Mouse (Mus musculus) embryonic stem cell, embryonic (primary cell): ENCODE measurements around the gene Cda.

Experiments used
- CTCF ChIA-PET, 4 experiments: fragments of 300-600 bp in 2 of 4; fragments of 350-600 bp in 2 of 4; sonication (Branson Sonifier 250); formaldehyde crosslinking; loops; one replicate each; lab custom pipeline; 2022; ENCODE audit warnings: inconsistent platforms in 2 of 4; lab: Charles Lee
- POLR2A ChIA-PET, 4 experiments: fragments of 300-600 bp in 2 of 4; fragments of 350-600 bp in 2 of 4; sonication (Branson Sonifier 250); formaldehyde crosslinking; loops; one replicate each; lab custom pipeline; 2022; ENCODE audit warnings: antibody characterized with exemption in 4 of 4, inconsistent platforms in 1 of 4; lab: Charles Lee

Gene Cda

DNA sequence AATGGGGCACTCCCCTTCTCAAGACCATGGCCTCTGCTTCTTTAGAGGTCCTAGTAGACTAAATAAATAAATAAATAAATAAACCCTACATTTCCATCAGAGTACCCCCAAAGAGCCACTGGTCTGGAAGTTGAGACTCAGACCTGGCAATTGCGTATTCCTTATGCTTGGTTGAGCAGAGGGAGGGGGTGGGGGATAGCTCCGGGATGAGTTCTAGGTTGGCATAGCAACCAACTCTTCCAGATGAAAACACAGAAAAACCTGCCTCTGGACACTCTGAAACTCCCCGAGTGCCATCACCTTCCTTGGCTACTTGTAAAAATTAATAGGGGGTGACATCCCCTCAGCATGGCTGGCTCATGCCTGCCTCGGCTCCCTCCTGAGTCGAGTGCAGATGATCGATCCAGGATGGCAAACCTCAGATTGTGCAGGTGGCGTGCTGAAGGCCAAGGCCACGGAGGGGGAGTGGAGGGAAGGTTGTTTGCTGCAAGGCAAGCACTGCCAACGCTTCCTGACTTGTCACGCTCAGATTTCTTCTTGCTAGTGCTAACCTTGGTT lies 12.4 kb upstream of the Cda start:
- POLR2A ChIA-PET, result interaction anchor here in 2 of 4 experiments (1.1 to 3.4 kb wide), 4 partner anchors 16 to 61 kb away, joined by 3 to 16 read pairs (median 4); partner anchors contain the start of genes Fam43b (in 1 of the 2) and Pink1 (in 1 of the 2)

DNA sequence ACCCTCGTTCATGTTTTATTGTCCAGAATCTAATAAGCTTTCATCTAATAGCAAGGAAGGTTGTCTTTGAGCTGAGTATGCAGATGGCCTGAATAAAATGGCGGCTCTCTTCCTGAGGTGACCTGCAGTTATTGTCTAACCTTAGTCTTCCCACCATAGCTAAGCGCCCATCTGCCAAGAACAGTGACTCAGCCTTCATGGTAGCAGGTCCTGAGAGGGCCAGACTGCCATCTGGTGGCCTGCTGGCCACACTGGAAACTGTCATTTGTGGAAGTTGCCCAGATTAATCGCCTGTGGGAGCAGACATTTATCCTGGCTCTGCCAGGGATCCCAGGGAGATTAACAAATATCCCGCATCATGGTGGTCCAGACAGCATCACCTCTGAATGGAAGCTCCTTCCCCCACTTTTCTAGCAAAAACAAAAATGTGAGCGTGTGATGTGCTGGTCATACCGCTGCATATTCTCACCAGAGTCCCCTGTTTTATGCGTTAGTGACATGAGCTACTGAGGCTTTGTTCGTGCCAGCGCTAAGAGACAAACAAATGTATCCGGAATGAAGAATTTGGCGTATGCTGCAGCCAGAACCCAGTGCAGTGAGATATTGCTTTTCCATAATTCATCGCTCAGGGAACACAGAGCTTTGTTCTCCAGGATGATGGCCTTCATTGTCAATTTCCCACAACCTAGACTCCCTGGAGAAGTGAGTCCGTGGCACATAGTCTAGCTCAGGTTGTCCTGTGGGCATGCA lies 11.5 kb upstream of the Cda start:
- CTCF ChIA-PET, result interaction anchor here (0.5 to 4.6 kb wide), 30 partner anchors 9 to 670 kb away, joined by 3 to 25 read pairs (median 4); partner anchors contain the start of genes Pink1 (in 2 of the 4) and Fam43b (in 1 of the 4)
- POLR2A ChIA-PET, result interaction anchor here in 3 of 4 experiments (0.7 to 3.4 kb wide), 6 partner anchors 17 to 346 kb away, joined by 3 to 16 read pairs (median 3); partner anchors contain the start of genes Fam43b (in 1 of the 3) and Pink1 (in 1 of the 3)

More for the DNA sequence above, 12.4 kb upstream of the Cda start:
- CTCF ChIA-PET, result interaction anchor here (0.6 to 4.6 kb wide), 13 partner anchors 10 to 963 kb away, joined by 3 to 25 read pairs (median 6); partner anchors contain the start of gene Pink1 (in 2 of the 4)

DNA sequence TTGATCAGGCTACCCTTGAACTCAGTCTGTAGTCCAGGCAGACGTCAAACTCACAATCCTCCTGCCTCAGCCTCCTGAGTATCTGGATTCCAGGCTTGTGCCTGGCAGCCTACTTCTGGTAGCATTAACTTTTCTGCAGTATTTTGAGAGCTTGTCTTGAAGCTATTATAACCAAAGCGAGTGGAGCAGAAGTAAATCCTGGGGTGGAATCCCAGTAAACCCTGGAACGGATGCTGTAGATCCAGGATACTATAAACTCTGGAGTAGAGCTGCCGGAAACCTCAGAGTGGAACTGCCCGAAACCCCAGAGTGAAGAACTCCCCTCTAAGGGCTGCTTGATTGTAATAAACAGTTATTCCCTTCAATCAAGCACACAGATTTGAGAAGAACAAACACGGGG lies 9.7 kb upstream of the Cda start:
- POLR2A ChIA-PET, result interaction anchor here (0.7 to 3.4 kb wide), 6 partner anchors 15 to 60 kb away, joined by 3 to 16 read pairs (median 4); partner anchors contain the start of genes Fam43b (in 1 of the 4) and Mul1 (in 1 of the 4)
- CTCF ChIA-PET, result interaction anchor here in 2 of 4 experiments (0.6 to 3.7 kb wide), 21 partner anchors 9 to 482 kb away, joined by 3 to 13 read pairs (median 3); partner anchors contain the start of genes Pink1 (in 2 of the 2), Cda (in 1 of the 2) and Mul1 (in 1 of the 2)

DNA sequence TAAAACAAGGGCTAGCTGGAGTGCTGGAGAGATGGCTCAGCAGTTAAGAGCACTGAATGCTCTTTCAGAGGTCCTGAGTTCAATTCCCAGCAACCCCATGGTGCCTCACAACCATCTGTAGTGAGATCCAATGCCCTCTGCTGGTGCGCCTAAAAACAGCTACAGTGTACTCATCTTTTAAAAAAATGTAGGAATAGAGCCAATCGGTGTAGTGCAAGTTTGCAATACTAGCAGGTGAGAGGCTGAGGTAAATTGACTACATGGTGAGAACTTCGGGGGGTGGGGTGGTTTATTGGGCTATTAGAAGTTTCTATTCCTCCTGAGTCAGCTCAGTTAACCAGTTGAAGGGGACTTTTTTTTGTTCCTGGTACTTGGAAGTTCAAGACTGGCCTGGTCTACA lies 7.3 kb upstream of the Cda start:
- CTCF ChIA-PET, result interaction anchor here in 3 of 4 experiments (0.6 to 1.7 kb wide), 10 partner anchors 13 to 384 kb away, joined by 3 to 7 read pairs (median 3); partner anchors contain the start of gene Pink1 (in 1 of the 3)

DNA sequence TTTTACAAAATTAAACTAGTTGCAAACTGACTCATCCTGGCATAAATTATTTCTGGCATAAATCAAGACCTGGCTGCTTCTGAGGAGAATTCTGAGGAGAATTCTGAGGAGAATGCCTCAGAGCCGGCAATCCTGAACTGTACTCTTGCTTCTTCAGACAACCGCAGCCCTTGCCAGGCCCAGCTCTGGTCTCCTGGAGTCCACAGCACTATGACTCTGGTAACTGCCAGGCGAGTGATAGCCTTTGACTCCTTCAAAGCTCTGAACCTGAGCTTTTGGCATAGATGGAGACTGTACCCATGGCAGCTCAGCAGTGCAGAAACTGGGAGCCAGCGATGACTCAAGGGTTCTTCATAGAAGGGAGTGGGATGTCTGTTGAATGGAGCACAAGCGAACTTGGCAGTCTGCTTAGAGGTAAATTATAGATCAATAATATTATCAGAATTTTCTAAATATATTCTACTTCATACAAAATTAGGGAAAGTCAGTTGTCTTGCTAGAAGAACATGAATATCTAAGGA lies 3.3 kb upstream of the Cda start:
- CTCF ChIA-PET, result interaction anchor here in 1 of 4 experiments (1.0 kb wide), 1 partner anchor 9 kb away, joined by 3 read pairs; no protein-coding TSS in a partner anchor

More for the DNA sequence above, 7.3 kb upstream of the Cda start:
- POLR2A ChIA-PET, result interaction anchor here in 2 of 4 experiments (0.6 to 1.0 kb wide), 4 partner anchors 9 to 50 kb away, joined by 3 to 6 read pairs (median 4); no protein-coding TSS in a partner anchor

DNA sequence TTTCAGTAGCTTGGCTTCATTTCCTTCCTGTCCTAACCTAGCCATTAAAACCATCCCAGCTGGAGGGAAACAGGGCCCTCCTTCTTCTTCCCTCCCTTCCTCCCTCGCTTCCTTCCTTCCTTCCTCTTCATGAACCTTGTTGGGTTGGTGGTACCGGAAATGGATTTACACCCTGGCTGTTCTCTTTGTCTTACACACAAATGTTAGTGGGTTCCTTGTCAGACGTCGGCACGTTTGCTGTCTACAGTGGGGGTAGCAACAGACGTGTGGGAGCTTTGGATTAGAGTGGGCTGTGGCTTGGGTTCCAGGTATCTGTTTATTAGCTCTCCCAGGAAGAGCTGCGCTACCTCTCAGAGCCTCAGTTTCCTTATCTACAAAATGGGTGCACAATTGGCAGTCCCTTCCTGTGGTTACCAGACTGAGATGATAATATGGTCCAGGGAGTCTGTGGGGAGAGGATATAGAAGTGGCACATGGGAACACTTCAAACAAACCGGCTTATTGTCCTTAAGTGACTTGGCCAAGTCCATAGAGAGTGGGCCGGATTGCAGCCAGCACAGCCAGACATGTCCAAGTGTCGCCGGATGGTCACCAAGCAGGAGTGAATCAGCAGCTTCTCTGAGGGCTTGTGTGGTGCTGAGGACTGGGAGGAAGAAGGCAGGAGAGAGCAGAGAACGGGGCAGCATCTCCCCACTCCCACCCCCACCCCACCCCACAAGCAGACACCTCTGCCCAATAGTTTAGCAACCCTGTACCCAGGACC lies 887 bp upstream of the Cda start:
- ChIA-PET CTCF (interaction anchor here in 2 of 4 experiments (0.8 to 1.6 kb wide), 6 partner anchors 8 to 52 kb away, joined by 3 to 6 read pairs (median 4); partner anchors contain the start of gene Pink1 (in 1 of the 2)), POLR2A (no interaction called here)

More for the DNA sequence above, 3.3 kb upstream of the Cda start:
- POLR2A ChIA-PET, result interaction anchor here in 1 of 4 experiments (1.3 kb wide), 1 partner anchor 9 kb away, joined by 4 read pairs; no protein-coding TSS in a partner anchor

DNA sequence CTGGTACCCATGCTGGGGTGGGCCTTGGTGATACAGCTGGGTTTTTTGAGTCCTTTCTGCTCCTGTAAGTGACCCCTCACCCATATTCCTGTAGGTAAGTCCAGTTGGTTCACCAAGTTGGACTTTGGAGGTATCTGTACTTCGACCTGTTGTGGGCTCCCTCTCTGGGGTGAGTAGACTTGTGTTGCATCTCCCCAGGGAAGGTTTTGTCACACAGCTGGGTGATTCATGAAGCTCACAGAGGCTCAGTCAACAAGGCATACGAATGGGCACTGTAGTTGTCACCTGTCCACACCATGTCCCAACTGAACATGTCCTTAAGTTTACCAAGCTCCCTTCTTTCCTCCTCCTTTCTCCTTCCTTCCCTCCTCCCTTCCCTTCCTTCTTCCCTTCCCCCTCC lies 1.2 kb downstream of the Cda start:
- ChIA-PET POLR2A (no interaction called here), CTCF (interaction anchor here in 3 of 4 experiments (0.5 to 1.4 kb wide), 5 partner anchors 9 to 446 kb away, joined by 3 to 7 read pairs (median 3); no protein-coding TSS in a partner anchor)

DNA sequence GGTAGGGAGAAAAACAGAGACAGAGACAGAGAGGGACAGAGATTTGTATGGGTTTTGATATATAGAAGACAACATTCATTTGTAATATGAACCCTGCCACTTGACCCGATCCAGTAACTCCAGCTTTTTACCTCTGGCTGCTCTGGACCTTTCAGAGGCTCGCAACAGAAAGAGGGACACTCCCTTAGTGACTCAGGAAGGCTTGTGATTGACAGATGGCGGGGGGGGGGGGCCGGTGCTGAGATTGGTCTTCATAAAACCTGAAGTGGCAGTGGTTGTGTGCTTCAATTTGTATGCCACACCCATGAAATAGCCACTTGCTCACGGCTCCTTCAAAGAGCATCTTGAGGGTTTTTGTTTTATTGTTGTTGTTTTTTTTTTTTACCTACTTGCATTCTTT lies 4.3 kb downstream of the Cda start:
- CTCF ChIA-PET, result interaction anchor here in 1 of 4 experiments (1.2 to 1.3 kb wide), 2 partner anchors 18 to 24 kb away, joined by 3 read pairs; no protein-coding TSS in a partner anchor
- POLR2A ChIA-PET, result interaction anchor here in 2 of 4 experiments (0.6 to 2.5 kb wide), 7 partner anchors 9 to 83 kb away, joined by 3 to 10 read pairs (median 4); partner anchors contain the start of gene Fam43b (in 1 of the 2)

DNA sequence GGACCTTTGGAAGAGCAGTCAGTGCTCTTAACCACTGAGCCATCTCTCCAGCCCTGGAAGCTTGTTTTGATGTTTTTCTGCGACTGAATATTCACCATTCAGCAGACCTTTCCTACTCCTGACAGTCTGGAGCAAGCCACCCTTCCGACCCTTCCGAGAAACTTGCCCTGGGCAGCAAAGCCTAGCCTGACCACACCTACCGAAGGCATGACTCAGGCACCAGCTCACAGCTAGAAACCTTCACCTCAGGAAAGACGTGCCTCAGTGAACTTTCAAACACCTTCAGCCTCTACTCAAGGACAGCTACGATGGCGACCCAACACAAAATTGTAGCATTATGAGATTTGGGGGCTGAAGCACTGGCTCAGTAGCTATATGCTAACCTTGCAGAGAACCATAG lies 4.9 kb downstream of the Cda start:
- ChIA-PET POLR2A (interaction anchor here in 2 of 4 experiments (0.6 to 2.5 kb wide), 8 partner anchors 10 to 82 kb away, joined by 3 to 10 read pairs (median 4); partner anchors contain the start of gene Fam43b (in 1 of the 2)), CTCF (interaction anchor here (0.7 to 2.6 kb wide), 7 partner anchors 12 to 127 kb away, joined by 3 to 7 read pairs (median 4); no protein-coding TSS in a partner anchor)

DNA sequence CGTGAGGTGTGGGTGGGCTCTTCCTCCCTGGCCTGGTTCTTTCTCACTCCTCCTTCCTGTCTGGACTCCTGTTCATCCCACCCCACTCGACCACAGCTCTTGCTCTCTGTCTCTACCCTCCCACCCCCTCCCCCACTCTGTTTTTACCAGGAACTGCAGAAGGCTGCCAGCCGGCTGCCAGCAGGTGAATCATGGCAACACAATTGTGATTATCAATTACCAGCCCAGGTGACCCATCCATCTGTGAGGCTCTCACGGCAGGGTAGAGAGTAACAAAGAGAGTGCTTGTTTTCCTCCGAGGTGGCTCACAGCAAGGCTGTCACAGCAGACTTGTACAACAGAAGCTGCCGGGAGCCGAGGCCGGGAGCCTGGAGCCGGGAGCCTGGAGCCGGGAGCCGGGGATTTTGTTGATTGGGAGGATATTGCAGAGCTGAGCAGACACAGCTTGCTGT lies 6.4 kb downstream of the Cda start:
- POLR2A ChIA-PET, result interaction anchor here in 3 of 4 experiments (0.5 to 2.5 kb wide), 13 partner anchors 8 to 767 kb away, joined by 3 to 10 read pairs (median 4); partner anchors contain the start of genes Pink1 (in 1 of the 3) and Usp48 (in 1 of the 3)

DNA sequence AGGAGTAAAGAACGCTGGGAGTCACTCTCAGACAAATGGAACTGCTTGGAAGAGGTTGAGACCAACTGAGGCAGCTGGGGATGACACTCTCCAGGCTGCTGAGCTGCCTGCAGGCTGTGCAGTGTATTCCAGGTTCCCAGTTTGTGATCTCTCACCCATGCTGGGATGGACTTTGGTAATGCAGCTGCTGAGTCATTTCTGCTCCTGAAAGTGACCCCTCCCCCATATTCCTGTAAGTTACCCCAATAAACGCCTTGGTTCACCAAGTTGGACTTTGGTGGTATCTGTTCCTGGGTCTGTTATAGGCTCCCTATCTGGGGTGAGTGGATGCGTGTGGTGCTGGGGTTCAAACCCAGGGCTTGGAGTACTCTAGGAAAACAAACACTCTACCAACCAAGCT lies 9.6 kb downstream of the Cda start:
- POLR2A ChIA-PET, result interaction anchor here in 3 of 4 experiments (0.6 kb wide), 4 partner anchors 220 to 1619 kb away, joined by 3 to 5 read pairs (median 4); no protein-coding TSS in a partner anchor
- CTCF ChIA-PET, result interaction anchor here in 3 of 4 experiments (0.6 to 2.8 kb wide), 4 partner anchors 9 to 881 kb away, joined by 3 to 13 read pairs (median 7); no protein-coding TSS in a partner anchor

More for the DNA sequence above, 6.4 kb downstream of the Cda start:
- CTCF ChIA-PET, result interaction anchor here (0.6 to 2.6 kb wide), 10 partner anchors 12 to 1669 kb away, joined by 3 to 7 read pairs (median 4); partner anchors contain the start of gene Pink1 (in 1 of the 4)

DNA sequence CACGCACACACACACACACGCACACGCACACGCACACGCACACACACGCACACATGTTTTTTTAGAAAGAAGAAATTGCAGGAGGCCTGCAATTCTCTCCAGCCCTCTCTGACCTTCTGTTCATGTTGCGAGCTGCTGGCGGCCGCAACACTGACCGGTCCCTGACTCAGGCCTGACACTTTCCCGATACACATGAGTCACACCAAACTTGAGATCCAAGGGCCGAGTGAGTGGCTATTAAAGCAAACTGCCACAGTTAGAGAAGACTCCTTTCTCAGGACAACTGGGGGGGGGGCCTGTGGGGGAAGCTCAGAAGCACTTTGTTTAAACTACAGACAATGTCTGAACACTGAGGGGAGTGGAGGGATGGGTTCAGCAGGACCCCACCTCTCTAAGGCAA lies 11.2 kb downstream of the Cda start:
- POLR2A ChIA-PET, result interaction anchor here in 1 of 4 experiments (1.2 kb wide), 1 partner anchor 27 kb away, joined by 3 read pairs; no protein-coding TSS in a partner anchor
- CTCF ChIA-PET, result interaction anchor here in 1 of 4 experiments (0.6 to 0.8 kb wide), 2 partner anchors 392 to 521 kb away, joined by 5 to 7 read pairs; no protein-coding TSS in a partner anchor

DNA sequence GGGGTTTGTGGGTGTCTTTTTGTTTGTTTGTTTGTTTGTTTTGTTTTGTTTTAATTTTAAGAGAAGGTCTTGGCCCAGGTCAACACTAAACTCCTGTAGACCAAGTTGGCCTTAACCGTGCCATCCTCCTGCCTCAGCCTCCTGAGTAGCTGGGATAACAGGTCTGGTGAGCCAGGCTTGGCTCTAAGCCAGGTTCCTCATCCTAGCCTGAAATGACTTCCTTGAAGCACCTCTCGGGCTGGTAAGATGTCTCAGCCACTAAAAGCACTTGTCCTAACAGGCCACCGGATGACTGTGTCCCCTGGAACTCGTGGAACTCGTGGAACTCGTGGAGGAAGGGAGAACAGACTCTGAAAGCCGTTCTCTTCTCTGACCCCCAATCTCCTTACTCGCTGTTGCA lies 11.7 kb downstream of the Cda start:
- ChIA-PET POLR2A (interaction anchor here in 1 of 4 experiments (1.2 kb wide), 1 partner anchor 26 kb away, joined by 3 read pairs; no protein-coding TSS in a partner anchor), CTCF (interaction anchor here in 1 of 4 experiments (0.6 to 1.2 kb wide), 3 partner anchors 16 to 520 kb away, joined by 5 to 7 read pairs (median 5); no protein-coding TSS in a partner anchor)

DNA sequence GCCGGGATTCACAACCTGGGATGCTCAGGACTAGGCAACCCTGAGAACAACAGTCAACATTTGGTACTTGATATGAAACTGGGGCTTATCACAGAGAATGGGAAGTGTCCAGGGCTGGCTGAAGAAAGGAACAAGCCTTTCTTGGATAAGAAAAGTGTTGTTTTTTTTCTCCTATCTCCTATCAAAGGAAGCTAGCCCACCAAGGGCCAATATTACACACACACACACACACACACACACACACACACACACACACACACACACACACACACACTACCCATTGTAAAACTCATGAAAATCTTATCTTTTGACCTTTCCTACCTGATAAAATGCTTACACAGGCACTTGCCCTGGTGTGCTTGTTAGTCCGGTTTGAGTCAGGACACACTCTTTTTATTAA lies 12.3 kb downstream of the Cda start:
- ChIA-PET POLR2A (interaction anchor here in 1 of 4 experiments (1.2 kb wide), 1 partner anchor 26 kb away, joined by 3 read pairs; no protein-coding TSS in a partner anchor), CTCF (interaction anchor here in 2 of 4 experiments (1.2 to 1.5 kb wide), 2 partner anchors 15 kb away, joined by 4 to 5 read pairs; no protein-coding TSS in a partner anchor)

DNA sequence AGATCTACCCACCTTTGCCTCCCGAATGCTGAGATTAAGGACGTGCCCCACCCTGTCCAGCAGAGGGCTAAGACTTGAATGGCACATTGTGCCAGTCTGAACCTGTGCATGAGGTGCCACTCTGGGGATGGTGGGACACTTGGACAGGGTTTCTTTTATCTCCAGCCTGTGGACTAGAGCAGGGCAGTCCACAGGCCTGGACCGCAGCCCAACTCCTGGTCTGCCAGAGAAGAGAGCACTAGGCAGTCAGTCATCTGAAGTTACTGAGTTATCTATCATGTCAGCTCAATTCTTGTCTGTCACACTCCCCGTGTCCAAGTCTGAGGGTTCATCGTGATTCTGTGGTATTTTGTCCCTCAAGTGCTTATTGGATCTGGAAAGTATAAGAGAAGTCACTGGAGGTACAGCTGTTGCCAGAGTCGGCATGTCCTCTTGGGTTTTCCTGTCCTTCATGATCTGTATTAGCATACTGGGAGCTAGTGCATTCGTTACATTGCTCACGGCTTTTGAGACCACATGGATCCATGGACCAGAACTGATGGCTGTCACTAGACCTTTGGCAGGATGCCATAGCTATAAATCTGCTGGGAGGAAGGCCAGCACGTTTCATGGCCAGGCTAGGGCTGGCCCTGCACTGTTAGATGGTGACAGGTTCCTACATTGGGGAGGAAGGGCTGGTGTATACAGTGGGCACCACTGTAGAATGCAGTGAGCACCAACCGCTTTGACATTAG lies 14.2 kb downstream of the Cda start:
- CTCF ChIA-PET, result interaction anchor here in 1 of 4 experiments (0.8 to 1.1 kb wide), 2 partner anchors 13 to 35 kb away, joined by 3 read pairs; no protein-coding TSS in a partner anchor

More for the DNA sequence above, 14.2 kb downstream of the Cda start:
- POLR2A ChIA-PET, result interaction anchor here in 3 of 4 experiments (0.6 to 2.0 kb wide), 5 partner anchors 9 to 130 kb away, joined by 3 to 10 read pairs (median 5); no protein-coding TSS in a partner anchor
